Mouse (Mus musculus) ovary, postnatal 10 days (tissue): ENCODE data around the gene Ifit1bl1.
"Not testable (repeated sequence)": the region's sequence is repeated elsewhere in the genome, so short reads cannot be mapped to it uniquely, and the experiment has no call there.

ENCODE experiments used
- DNase-seq: peaks from one replicate; pipeline ENCODE4 v3.0.0; 2022; ENCODE audit warnings: low spot score

Ifit1bl1 gene

DNA sequence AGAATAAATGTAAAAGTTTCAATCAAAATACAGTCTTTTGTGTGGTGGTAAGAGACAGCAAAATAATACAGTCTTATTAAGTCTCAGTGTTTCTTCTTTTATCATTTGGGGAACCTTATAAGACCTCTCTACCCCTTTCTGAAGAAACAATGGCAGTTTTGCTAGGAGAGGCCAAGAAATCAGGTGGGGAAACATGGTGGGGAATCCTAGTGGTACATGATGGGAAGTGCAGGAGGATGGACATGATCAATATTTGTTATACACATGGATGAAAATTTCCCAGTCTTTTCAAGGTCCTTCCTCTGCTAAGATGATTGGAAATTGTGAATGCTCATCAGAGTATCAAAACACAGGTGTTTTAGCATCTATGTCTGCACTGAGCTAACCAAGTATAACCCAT is 12.8 kb downstream of the Ifit1bl1 start:
- DNase-seq: no peak

DNA sequence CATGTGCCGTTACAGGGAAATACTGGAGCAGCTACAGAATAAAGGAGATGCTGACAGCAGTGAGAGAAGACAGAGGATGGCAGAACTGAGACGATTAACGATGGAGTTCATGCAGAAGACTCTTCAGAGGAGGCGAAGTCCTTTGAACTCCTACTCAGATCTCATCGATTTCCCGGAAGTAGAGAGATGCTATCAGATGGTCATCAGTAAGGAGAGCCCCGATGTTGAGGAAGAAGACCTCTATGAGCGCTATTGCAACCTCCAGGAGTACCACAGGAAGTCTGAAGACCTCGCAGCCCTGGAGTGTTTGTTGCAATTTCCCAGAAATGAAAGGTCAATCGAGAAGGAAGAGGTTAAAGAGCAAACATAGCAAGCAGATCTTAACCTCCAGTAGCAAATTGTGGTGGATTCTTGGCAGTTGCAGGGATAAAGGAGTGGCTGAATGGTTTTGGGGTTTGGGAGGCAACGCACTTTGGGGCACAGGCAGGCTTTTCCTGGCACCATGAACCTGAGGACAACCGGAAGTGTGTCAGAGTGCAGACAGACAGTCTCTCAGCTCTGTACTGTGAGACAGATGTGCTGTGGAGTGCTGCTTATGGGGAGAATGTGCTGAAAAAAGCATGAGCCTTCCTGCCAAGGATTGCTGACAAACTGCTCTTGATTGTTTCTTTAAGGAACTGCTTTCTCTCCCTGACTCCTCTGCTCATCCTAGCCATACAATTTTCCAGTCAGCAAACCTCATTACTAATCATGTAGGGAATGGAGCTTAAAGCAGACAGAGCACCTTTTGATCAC is 13.7 kb downstream of the Ifit1bl1 start:
- DNase-seq: not testable (repeated sequence)

DNA sequence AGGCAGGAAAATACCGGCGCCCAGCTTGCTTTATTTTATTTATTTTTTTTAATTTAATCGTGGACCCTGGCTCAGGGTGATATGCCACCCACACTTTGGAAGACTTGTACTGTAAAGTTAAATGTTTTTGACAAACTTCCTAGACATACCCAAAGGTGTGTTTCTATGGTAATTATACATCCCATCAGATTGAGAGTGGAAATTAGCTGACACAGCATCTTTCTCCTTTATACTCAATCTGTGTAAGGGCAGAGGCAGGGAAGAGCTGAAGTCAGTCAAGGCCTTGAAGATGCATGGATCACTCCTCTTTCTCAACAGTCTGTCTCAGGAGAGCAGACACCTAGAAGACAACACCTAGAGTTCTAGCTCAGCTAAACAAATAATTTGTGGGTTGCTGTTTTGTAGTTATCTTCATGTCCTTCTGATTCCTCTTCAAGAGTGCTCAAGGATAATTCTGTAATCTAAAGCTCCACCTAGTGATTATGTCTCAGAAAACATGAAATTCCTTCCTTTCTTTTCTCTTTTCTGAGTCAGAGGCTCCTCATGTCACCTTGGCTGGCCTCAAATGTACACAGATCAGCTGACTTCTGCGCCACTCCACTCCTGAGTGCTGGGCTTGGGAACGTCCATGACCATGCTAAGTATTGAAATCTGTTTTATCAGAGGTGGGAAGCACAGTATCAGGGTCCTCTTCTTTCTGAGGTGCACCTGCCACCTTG is 15.9 kb downstream of the Ifit1bl1 start:
- DNase-seq: not testable (repeated sequence)

DNA sequence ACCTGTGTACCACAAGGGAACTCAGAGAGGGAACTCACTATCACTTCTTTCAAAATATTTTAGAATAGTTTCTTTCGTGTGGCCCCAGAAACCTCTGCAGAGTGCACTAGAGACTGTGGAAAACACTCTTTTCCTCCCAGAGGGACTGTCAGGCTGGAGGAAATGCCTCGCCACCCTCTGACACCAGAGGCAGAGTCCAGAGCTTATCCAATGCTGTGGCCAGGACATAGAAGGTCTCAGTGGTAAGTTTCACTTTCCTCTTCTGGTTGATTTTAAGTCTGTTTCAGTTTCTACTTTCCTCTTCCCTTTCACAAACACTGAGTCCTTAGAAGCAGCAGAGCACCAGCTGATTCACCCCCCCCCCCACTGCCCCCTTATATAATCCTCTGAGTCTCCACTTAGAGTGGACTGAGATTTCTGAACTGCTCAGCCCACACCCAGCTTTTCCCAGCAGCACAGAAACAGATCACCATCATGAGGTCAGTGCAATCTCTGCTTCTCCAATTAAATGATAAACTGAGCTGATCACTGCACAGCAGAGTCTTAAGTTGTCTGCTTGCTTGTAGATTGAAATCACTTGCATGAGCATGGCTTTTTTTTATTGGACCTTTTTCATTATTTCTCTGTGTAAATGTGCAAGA is 18.5 kb downstream of the Ifit1bl1 start, which contains the start of gene Ifit3:
Ifit3 (plus strand) TSS at position 406 of the 641 bp plus-strand sequence.
- not testable (repeated sequence) for DNase-seq

DNA sequence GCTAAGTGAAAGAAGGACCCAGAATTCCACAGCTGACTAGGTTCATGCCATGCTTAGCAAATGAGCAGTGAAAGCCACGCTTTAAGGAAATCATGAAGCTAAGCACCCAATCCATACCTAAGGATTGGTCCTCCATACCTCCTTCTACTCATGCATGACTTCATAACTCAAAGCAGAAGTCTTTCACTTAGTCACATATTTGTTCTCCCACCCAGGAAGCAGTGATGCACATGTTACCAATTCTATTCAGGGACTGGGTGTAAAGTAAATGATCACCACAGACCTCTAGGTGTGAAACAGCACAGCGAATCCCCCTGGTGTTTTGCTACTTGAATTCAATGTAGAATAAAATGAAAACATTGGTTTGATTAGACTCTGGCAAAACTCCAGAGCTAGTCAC is 19.1 kb downstream of the Ifit1bl1 start:
- DNase-seq: not testable (repeated sequence)

DNA sequence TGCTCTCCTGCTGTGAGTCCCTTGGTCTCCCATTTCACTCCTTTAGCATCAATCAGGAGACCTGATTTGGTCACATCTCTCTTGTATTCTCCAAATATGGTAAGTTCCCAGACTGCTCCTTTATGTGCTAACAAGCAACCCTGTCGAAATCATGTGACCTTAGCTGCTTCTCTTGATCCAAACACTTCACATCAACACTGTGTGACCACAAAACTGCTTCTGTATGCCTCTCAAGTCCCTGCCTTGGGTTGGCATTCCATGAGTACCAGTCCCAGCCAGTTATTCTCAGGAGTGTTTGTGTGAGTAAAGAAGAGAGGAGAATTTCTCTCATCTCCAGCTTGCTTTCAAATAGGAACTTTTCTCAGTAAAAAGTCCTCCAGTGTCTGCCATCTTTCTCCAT is 24.6 kb downstream of the Ifit1bl1 start:
- DNase-seq: no peak

DNA sequence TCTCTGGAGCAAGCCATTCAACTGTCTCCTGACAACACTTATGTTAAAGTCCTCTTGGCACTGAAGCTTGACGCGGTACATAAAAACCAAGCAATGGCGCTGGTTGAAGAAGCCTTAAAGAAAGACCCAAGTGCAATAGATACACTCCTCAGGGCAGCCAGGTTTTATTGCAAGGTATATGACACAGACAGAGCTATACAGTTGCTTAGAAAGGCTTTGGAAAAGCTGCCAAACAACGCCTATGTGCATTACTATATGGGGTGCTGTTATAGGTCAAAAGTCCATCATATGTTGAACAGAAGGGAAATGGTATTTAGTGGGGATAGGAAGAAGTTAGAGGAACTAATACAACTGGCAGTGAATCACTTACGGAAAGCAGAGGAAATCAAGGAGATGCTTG is 28.1 kb downstream of the Ifit1bl1 start:
- DNase-seq: no peak

DNA sequence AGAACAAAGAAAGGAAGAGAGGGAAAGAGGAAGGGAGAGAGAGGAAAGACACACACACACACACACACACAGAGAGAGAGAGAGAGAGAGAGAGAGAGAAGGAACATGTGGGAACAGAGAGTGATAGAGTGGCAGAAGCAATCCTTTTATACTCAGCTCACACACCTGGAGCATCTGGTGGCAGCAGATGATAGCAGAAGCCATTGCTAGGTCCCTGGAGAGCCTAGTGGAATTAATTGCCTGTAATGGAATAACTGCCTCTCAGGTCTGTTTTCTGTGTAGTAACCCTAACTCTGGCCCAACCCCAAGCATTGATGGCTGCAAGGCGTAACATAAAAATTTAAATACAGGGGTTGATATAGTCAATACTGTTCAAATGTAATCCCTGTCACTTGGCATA is 30.7 kb downstream of the Ifit1bl1 start:
- DNase-seq: no peak

DNA sequence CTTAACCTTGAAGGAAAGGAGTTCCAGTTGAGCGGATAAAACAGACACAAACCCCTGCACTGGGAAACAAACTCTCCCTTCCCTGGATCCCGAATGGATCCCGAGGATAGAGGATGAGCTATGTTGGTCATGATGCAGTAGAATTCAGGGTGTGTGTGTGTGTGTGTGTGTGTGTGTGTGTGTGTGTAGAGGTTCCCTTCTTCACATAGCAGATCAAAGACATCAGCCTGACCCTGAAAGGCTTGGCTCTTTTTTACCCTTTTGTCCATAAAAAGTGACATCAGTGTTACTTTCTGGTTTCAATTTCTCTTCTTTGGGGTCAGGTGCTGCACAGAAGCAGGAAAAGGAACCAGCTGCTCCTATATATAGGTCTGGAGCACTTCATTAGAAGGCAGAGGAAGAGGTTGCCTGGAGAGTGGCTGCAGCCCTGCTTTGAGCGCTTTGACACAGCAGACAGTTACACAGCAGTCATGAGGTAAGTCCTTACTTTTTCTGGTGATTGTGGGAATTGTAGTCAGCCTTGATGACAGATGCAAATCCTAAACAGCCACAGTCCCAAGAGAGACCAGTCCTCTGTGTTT is 31.8 kb downstream of the Ifit1bl1 start:
- no peak for DNase-seq

DNA sequence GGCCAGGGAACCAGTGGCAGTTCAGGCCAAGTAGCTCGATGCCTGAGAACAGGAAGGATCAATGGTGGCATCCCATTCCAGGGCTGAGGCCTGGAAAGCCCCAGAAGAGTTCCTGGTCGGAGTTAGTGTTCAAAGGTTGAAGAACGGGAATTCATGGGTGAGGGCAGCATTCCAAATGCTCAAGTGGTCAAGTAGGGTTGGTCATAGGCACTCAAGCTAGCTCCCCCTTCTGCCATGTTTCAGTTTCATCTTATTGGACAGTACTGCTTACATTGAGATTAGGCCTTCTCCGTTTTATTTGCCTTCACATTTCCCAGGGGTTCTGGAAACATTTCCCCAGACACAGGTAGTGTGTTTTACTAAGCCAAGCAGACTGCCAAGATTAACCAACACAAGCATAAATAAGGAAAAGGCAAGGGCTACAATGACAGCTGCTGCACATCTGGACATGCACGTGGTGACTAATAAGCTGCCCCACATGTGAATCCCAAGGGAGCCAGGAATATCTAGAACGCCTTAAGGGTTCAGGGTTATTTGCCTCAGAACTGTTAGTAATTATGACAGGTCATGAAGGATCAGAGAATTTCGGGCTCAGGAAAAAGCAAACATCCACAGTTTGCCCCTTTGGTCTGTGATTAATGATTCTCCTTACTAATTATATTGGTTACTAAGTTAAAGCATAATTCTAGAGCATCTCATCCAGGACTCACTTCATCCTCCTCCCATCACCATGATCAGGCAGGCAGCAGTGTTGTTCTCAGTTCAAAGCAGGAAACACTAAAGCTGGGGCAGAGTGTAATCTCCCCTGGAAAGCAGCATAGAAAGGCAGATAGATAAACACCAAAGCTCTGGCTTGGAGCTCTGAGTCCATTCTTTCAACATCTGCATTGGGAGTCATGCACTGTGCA is 32.5 kb downstream of the Ifit1bl1 start:
- no peak for DNase-seq

DNA sequence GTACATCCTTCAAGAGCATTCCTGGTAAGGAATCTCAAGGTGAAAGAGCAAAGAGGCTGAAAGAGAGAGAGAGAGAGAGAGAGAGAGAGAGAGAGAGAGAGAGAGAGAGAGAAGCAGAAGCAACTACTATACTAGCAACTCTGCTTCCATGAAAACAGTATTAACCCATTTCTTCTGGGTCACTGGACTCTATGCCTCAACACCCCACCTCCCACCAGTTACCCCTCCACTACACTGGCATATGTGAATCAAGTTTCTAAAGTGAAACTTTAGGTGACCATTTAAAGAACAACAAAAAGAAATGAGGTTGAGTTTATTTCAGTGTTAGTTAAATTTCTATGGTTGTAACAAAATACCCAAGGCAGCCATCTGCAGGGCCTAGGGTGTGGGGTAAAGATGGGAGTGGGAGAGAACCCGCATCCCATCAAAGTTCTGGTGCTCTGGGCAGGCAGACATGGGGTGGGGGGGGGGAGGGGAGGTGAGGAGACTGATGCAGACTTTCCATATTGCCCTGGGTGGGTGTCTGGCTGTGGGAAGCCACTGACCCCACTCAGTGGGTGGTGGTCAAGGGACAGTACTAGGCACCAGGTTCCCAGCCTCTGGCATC is 35.5 kb downstream of the Ifit1bl1 start:
- DNase-seq: no peak

DNA sequence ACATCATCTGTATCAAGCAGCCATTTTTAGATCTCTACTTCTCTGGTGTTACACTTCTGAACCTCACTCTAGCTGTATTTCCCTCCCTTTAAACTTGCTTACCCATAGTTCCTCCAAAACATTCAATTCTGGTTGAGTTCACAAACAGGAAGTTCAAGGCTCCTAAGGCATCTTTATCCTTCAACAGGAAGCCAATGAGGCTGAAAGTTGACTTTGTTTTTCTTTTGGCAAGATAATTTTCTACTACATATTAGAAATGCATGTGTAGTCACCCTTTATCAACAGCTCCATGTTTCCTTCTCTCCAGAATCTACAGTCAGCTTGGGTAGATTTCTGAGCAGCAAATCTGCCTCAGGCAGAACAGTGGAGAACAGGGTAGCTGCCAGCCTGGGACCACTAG is 39.2 kb downstream of the Ifit1bl1 start:
- no peak for DNase-seq

DNA sequence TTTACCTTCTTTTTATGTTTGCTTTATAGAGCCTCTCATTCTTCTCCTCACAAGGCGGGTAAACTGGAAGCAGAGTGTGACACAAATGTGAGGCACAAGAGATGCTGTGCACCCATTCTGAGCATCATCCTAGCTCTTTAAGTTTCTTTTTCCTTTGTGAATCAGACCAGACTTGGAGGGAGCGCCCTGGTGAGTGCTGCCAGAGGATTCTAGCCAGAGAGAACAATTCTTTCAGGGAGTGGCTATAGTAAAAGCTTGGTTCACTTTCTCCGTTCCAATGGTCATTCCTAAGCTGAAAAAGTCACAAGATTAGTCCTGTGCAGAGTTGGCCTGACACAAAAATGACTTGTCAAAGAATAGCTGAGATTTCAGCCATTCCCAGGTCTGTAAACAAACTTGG is 45.1 kb downstream of the Ifit1bl1 start:
- DNase-seq: no peak

DNA sequence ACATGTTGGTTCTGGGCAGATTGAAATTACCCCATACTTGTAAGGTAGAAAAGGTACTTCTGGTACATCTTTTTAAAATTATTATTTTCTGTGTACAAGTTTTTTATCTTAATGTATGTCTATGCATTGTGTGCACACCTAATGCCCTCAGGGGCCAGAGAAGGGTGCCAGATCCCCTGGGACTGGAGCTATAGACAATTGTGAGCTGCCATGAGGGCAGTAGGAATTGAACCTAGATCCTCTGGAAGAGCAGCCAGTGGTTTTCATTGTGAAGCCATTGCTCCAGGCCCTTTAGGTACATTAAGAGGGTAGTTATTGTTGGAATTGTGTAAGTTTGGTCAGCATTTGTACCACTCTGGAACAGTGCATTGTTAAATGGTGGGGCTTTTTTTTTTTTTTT is 47.7 kb downstream of the Ifit1bl1 start:
- DNase-seq: no peak

DNA sequence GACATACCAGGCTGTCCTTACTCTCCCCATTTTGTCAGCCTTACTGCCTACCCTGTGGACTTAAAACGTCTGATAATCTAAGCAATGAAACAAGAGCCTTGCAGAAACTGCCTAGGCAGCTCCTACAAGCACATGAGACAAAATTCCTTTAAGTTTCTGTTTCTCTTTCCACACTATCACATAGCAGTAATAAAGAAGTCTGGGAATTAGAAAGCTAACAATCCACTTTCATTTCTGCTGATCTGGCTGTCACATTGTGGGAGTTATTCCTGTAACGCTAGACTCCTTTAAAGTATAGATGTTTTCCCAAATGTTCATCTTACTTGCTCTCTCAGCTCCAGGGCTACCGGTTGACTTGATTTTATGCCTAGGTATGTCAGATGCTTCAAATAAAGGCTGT is 48.2 kb downstream of the Ifit1bl1 start:
- DNase-seq: no peak

DNA sequence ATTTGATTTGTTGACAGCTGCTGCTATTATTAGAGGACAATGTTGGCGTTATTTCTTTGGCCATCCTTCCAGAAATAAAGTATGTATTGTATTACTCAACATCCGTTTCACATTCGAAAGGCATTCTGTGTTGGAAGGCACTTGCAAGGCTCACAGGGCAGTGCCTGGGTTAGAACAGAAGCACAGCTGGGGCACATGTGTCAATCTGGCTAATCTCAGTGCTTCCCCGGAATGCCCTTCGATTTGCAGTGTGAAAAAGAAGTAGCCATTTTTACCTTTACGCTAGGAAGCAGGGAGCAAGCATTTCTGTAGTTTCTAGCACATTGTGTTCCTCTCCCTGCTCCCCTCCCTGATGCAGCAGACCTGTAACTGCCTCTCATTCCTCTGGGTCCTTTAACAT is 48.7 kb downstream of the Ifit1bl1 start:
- DNase-seq: no peak

DNA sequence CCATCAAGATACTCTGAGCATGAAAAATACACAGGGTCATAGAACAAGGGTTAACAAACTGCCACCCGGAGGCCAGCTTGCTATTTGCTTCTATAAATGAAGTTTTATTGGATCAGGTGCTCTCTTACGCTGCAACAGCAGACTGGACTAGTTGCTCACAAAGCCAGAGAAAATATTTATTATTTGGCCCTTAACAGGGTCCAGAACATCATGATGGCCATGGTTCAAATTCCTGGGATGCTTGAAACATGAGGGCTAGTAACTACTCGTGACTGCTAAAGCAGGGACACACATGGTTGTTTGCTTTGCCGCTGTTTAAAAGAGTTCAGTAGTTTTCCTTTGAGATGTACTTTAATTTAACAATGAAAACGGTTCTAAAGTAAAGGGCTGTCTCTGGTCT is 49.8 kb downstream of the Ifit1bl1 start:
- DNase-seq: no peak

DNA sequence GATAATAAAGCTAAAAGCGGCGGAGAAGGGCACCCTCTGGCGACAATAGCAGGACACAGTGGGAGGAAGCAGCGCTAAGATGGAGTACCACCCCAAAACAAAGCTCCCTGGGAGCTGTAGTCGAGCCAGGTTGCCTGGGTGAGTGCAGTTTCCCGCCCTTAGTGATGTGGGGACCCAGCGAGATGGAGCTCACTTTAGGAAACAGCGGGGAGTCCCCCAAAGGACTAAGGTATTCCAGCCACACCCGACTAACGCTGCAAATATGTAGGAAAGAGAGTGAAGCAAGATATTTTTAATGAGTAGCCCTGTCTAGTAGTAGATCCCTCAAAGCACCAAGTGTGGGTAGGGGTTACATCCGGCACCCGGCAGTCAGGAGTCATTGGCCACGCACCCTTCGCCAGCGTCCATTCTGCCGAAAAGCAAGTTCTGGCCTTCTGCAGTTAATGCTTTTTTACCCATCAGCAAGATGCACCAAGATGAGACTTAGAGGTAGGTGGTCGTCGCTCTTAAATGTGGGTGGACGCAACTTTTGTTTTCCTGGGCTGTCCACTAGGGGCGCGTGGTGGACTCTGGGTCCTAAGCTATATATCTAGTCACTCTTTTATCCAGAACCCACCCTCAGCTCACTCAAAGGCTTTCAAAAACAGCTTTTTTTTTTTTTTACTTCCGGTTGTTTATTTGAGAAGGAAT is 51.1 kb downstream of the Ifit1bl1 start, which contains the start of gene Ifit2:
Ifit2 (plus strand) TSS at position 161 of the 690 bp plus-strand sequence.
- peak; percentile 23 for DNase-seq

DNA sequence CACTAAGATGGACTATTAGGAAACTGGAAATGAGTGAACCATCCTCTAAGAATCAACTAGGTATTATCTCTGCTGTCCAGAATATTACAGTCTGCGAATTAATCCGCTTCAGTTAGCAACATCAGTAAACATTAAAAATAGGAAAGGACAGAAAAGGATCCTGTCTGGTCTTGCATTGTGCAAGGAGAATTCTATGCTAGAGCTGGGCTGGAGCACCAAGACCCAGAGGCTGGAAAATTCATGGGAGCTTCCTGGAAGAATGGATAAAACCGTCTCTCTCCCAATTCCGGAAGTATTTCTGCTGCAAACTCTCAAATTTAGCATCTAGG is 51.6 kb downstream of the Ifit1bl1 start:
- no peak for DNase-seq

DNA sequence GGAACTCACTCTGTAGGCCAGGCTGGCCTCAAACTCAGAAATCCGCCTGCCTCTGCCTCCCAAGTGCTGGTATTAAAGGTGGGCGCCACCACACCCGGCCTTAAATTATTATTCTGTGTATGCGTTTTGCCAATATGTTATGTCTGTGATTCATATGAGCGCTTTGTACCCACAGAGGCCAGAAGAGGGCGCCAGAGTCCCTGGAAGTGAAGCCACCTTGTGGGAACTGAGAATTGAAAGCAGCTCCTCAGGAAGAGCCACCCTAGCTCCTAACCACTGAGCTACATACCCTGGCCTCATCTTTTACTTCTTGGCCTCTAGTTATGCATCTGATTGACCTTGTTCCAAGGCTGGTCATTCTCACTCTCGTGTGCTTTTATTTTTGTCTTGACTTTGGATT is 53.8 kb downstream of the Ifit1bl1 start:
- DNase-seq: peak; percentile 36

DNA sequence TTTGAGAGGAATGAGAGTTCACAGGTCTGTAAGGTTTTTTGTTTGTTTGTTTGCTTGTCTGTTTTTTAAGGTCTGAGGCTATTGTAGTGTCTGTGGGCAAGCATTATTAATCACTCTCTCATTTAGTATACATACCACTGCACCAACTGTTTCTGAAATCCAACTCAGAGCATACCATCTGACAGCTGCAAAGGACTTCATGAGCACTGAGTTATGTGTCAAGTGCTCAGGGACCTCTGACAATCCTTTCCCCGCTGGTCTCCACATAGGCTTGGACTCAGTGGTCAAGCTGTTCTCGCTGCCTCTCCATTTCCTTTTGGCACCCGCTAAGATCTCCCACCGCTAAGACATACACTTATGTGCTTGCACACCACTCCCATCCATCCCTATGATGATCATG is 55.5 kb downstream of the Ifit1bl1 start:
- no peak for DNase-seq
